Mouse (Mus musculus): ENCODE measurements around the gene Mef2d. TPM values are rescaled to one million over a fixed set of nuclear protein-coding genes. Genes with fewer than 3 reads are reported as not detected.
A peak's percentile ranks its signal among the peaks of the same experiment; 100 is the strongest.

Mef2d gene
- polyA plus RNA-seq, 1 experiment from 2014 or later, result 18.1 TPM

GRCm38 (mm10) chr3:88150999-88151364 is 8.8 kb downstream of the Mef2d start:
- peak overlapping the region; percentile 31; the same call in 1 of the 2 replicates for H3K27ac ChIP-seq (ENCODE audit: low read depth, low read length)
- H3K4me3 ChIP-seq (ENCODE audit: low read depth, low read length), result no peak overlapping the region
- ATAC-seq (ENCODE audit: insufficient read depth, low FRiP score, low TSS enrichment) (no peak), DNase-seq (ENCODE audit: low spot score) (no peak)
- 62% methylated on average over 3 of the region's 3 CpGs for WGBS
- H3K27me3 ChIP-seq (ENCODE audit: control insufficient read depth, insufficient read depth, low read length), result no peaks in the 10 kb centered on the region
- H3K4me1 ChIP-seq (ENCODE audit: control insufficient read depth, insufficient read depth, low read length), result peaks cover 45% of the 10 kb centered on the region
- no peak overlapping the region; the same call in 1 of the 2 replicates for H3K9ac ChIP-seq (ENCODE audit: low read length)
- no peaks in the 10 kb centered on the region for H3K36me3 ChIP-seq (ENCODE audit: control insufficient read depth, insufficient read depth, low read length)
- H3K9me3 ChIP-seq (ENCODE audit: control insufficient read depth, low read length), result no peaks in the 10 kb centered on the region
- H3K4me2 ChIP-seq (ENCODE audit: low read depth), result no peak overlapping the region

GRCm38 (mm10) chr3:88152056-88152455 is 9.9 kb downstream of the Mef2d start:
- DNase-seq (ENCODE audit: low spot score), result peak; percentile 77

GRCm38 (mm10) chr3:88153290-88154011 is 11.3 kb downstream of the Mef2d start:
- 89% methylated on average over 3 of the region's 3 CpGs for WGBS
- no peak for DNase-seq (ENCODE audit: low spot score)
- Histone ChIP-seq H3K4me2 (ENCODE audit: low read depth) (no peak overlapping the region), H3K27ac (ENCODE audit: low read depth, low read length) (no peak overlapping the region), H3K9me3 (ENCODE audit: control insufficient read depth, low read length) (no peaks in the 10 kb centered on the region), H3K4me1 (ENCODE audit: control insufficient read depth, insufficient read depth, low read length) (peaks cover 33% of the 10 kb centered on the region), H3K4me3 (ENCODE audit: low read depth, low read length) (no peak overlapping the region), H3K36me3 (ENCODE audit: control insufficient read depth, insufficient read depth, low read length) (peaks cover 2% of the 10 kb centered on the region; the same call in 1 of the 2 replicates), H3K27me3 (ENCODE audit: control insufficient read depth, insufficient read depth, low read length) (no peaks in the 10 kb centered on the region), H3K9ac (ENCODE audit: low read length) (no peak overlapping the region)
- no peak for ATAC-seq (ENCODE audit: insufficient read depth, low FRiP score, low TSS enrichment)

More at GRCm38 (mm10) chr3:88152056-88152455, 9.9 kb downstream of the Mef2d start:
- H3K4me1 ChIP-seq (ENCODE audit: control insufficient read depth, insufficient read depth, low read length), result peaks cover 36% of the 10 kb centered on the region
- no peak overlapping the region for H3K9ac ChIP-seq (ENCODE audit: low read length)
- H3K27ac ChIP-seq (ENCODE audit: low read depth, low read length), result 0 out of 2 replicates have a peak overlapping the region, but pooled peaks have one; percentile 27
- no peaks in the 10 kb centered on the region for H3K9me3 ChIP-seq (ENCODE audit: control insufficient read depth, low read length)
- ATAC-seq (ENCODE audit: insufficient read depth, low FRiP score, low TSS enrichment), result peak; percentile 75
- H3K36me3 ChIP-seq (ENCODE audit: control insufficient read depth, insufficient read depth, low read length), result no peaks in the 10 kb centered on the region
- no peaks in the 10 kb centered on the region for H3K27me3 ChIP-seq (ENCODE audit: control insufficient read depth, insufficient read depth, low read length)
- no peak overlapping the region for H3K4me3 ChIP-seq (ENCODE audit: low read depth, low read length)
- no peak overlapping the region for H3K4me2 ChIP-seq (ENCODE audit: low read depth)
- WGBS, result 60% methylated on average over 3 of the region's 3 CpGs

GRCm38 (mm10) chr3:88154236-88154635 is 12.1 kb downstream of the Mef2d start:
- peaks cover 2% of the 10 kb centered on the region; the same call in 1 of the 2 replicates for H3K36me3 ChIP-seq (ENCODE audit: control insufficient read depth, insufficient read depth, low read length)
- H3K27me3 ChIP-seq (ENCODE audit: control insufficient read depth, insufficient read depth, low read length), result no peaks in the 10 kb centered on the region
- H3K4me3 ChIP-seq (ENCODE audit: low read depth, low read length), result no peak overlapping the region
- H3K4me2 ChIP-seq (ENCODE audit: low read depth), result no peak overlapping the region
- no peak overlapping the region for H3K27ac ChIP-seq (ENCODE audit: low read depth, low read length)
- H3K9me3 ChIP-seq (ENCODE audit: control insufficient read depth, low read length), result no peaks in the 10 kb centered on the region
- ATAC-seq (ENCODE audit: insufficient read depth, low FRiP score, low TSS enrichment) (no peak), DNase-seq (ENCODE audit: low spot score) (no peak)
- WGBS, result 70% methylated on average over 2 of the region's 2 CpGs
- H3K4me1 ChIP-seq (ENCODE audit: control insufficient read depth, insufficient read depth, low read length), result peaks cover 32% of the 10 kb centered on the region
- H3K9ac ChIP-seq (ENCODE audit: low read length), result no peak overlapping the region

- no peak for ATAC-seq (ENCODE audit: insufficient read depth, low FRiP score, low TSS enrichment)
- no peak overlapping the region for H3K27ac ChIP-seq (ENCODE audit: low read depth, low read length)
- peaks cover 12% of the 10 kb centered on the region for H3K36me3 ChIP-seq (ENCODE audit: control insufficient read depth, insufficient read depth, low read length)
- H3K4me2 ChIP-seq (ENCODE audit: low read depth), result no peak overlapping the region
- H3K4me1 ChIP-seq (ENCODE audit: control insufficient read depth, insufficient read depth, low read length), result peaks cover 6% of the 10 kb centered on the region
- no peaks in the 10 kb centered on the region for H3K27me3 ChIP-seq (ENCODE audit: control insufficient read depth, insufficient read depth, low read length)
- H3K4me3 ChIP-seq (ENCODE audit: low read depth, low read length), result no peak overlapping the region
- H3K9me3 ChIP-seq (ENCODE audit: control insufficient read depth, low read length), result no peaks in the 10 kb centered on the region
- no peak overlapping the region for H3K9ac ChIP-seq (ENCODE audit: low read length)
- DNase-seq (ENCODE audit: low spot score), result no peak
These were observed 14.6 kb downstream of the Mef2d start for GRCm38 (mm10) chr3:88156817-88157216.

GRCm38 (mm10) chr3:88157771-88158597 is 15.8 kb downstream of the Mef2d start:
- ATAC-seq (ENCODE audit: insufficient read depth, low FRiP score, low TSS enrichment) (peak; percentile 48), DNase-seq (ENCODE audit: low spot score) (peak; percentile 71)
- H3K9ac ChIP-seq (ENCODE audit: low read length), result no peak overlapping the region
- peaks cover 16% of the 10 kb centered on the region for H3K36me3 ChIP-seq (ENCODE audit: control insufficient read depth, insufficient read depth, low read length)
- H3K4me2 ChIP-seq (ENCODE audit: low read depth), result 0 out of 2 replicates have a peak overlapping the region, but pooled peaks have one; percentile 2
- H3K4me1 ChIP-seq (ENCODE audit: control insufficient read depth, insufficient read depth, low read length), result no peaks in the 10 kb centered on the region
- no peak overlapping the region for H3K4me3 ChIP-seq (ENCODE audit: low read depth, low read length)
- no peaks in the 10 kb centered on the region for H3K27me3 ChIP-seq (ENCODE audit: control insufficient read depth, insufficient read depth, low read length)
- H3K27ac ChIP-seq (ENCODE audit: low read depth, low read length), result no peak overlapping the region
- WGBS, result 15% methylated on average over 22 of the region's 23 CpGs
- no peaks in the 10 kb centered on the region for H3K9me3 ChIP-seq (ENCODE audit: control insufficient read depth, low read length)

GRCm38 (mm10) chr3:88158991-88159390 is 16.8 kb downstream of the Mef2d start:
- H3K36me3 ChIP-seq (ENCODE audit: control insufficient read depth, insufficient read depth, low read length), result peaks cover 16% of the 10 kb centered on the region
- no peak overlapping the region for H3K27ac ChIP-seq (ENCODE audit: low read depth, low read length)
- DNase-seq (ENCODE audit: low spot score) (no peak), ATAC-seq (ENCODE audit: insufficient read depth, low FRiP score, low TSS enrichment) (no peak)
- H3K4me1 ChIP-seq (ENCODE audit: control insufficient read depth, insufficient read depth, low read length), result no peaks in the 10 kb centered on the region
- H3K27me3 ChIP-seq (ENCODE audit: control insufficient read depth, insufficient read depth, low read length), result no peaks in the 10 kb centered on the region
- no peak overlapping the region for H3K4me3 ChIP-seq (ENCODE audit: low read depth, low read length)
- H3K9me3 ChIP-seq (ENCODE audit: control insufficient read depth, low read length), result no peaks in the 10 kb centered on the region
- H3K4me2 ChIP-seq (ENCODE audit: low read depth), result no peak overlapping the region
- WGBS, result 85% methylated on average over 6 of the region's 6 CpGs
- no peak overlapping the region for H3K9ac ChIP-seq (ENCODE audit: low read length)

GRCm38 (mm10) chr3:88160856-88161255 is 18.7 kb downstream of the Mef2d start:
- Histone ChIP-seq H3K27ac (ENCODE audit: low read depth, low read length) (no peak overlapping the region), H3K36me3 (ENCODE audit: control insufficient read depth, insufficient read depth, low read length) (peaks cover 18% of the 10 kb centered on the region), H3K9me3 (ENCODE audit: control insufficient read depth, low read length) (no peaks in the 10 kb centered on the region), H3K9ac (ENCODE audit: low read length) (no peak overlapping the region), H3K4me3 (ENCODE audit: low read depth, low read length) (no peak overlapping the region), H3K4me2 (ENCODE audit: low read depth) (no peak overlapping the region), H3K4me1 (ENCODE audit: control insufficient read depth, insufficient read depth, low read length) (no peaks in the 10 kb centered on the region), H3K27me3 (ENCODE audit: control insufficient read depth, insufficient read depth, low read length) (no peaks in the 10 kb centered on the region)
- DNase-seq (ENCODE audit: low spot score) (no peak), ATAC-seq (ENCODE audit: insufficient read depth, low FRiP score, low TSS enrichment) (no peak)
- 80% methylated on average over 6 of the region's 6 CpGs for WGBS
